Comparison of ENCODE assay signal across 17 mouse cellular contexts in the genomic region with DNA sequence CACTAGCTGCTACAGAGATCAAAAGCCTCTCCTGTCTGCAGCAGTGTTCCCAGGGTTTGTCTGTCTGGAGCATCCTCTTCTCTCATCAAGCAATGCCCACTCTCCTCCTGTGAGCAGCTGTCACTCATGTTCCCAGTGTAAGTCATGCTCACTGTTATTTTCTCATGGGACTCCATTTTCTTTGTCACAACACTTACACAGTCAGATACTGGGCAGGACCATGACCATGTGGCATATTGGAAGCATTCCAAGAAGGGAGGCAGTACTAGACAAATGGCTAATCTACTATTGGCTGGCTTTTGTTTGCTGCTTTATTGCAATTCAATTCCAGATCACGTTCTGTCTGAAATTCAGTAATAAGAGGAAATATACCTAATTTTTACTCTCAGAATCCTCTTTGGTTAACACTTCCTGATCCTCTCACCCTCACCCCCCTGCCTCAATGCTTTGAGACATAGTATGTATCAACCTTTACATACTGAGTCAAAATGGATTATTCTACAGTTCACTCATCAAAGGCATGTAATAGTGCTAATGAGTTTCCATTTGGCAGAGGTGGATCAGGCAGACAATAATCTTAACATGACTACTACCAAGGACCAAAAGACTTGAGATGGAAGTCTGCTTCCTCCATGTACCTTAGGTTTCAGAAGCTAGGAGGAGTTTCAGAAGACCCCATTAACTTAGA.
DNase-seq lines count a peak whose midpoint lies in the region; ATAC-seq and TF ChIP-seq lines count a peak whose summit lies in the region.
"Had no signal": no experiment of that assay in that cellular context is flagged by ENCODE, and none has a peak within 500 bp of the region (broad histone marks: within the 10 kb centered on the region; RNA-seq: fewer than 3 reads in every experiment).

No protein-coding gene starts in this region.

- no peak for TF ChIP-seq CTCF in hindbrain, postnatal 0 days (IDR thresholded peaks at IDR 0.05; ENCODE audit: low read depth)

- H3K36me3 ChIP-seq in forebrain, embryonic 13.5 days (ENCODE audit: poor library complexity, severe bottlenecking) = no peaks in the 10 kb centered on the region
- H3K36me3 ChIP-seq in forebrain, embryonic 11.5 days (ENCODE audit: control insufficient read depth, insufficient read depth, low read length) = no peaks in the 10 kb centered on the region
- H3K36me3 ChIP-seq in neural tube, embryonic 12.5 days = no peaks in the 10 kb centered on the region
- H3K36me3 ChIP-seq in hindbrain, postnatal 0 days (ENCODE audit: insufficient read depth, low read length) = no peaks in the 10 kb centered on the region
- no peaks in the 10 kb centered on the region for H3K36me3 ChIP-seq in neural tube, embryonic 15.5 days
- H3K36me3 ChIP-seq: liver, embryonic 15.5 days had no signal

- H3K27me3 ChIP-seq in forebrain, embryonic 13.5 days = no peaks in the 10 kb centered on the region
- H3K27me3 ChIP-seq in forebrain, embryonic 11.5 days (ENCODE audit: control insufficient read depth, insufficient read depth, low read length) = no peaks in the 10 kb centered on the region
- H3K27me3 ChIP-seq in neural tube, embryonic 12.5 days (replicated peaks) = no peaks in the 10 kb centered on the region
- no peaks in the 10 kb centered on the region for H3K27me3 ChIP-seq in hindbrain, postnatal 0 days (ENCODE audit: insufficient read depth, low read length)
- no peaks in the 10 kb centered on the region for H3K27me3 ChIP-seq in neural tube, embryonic 15.5 days (replicated peaks)
- H3K27me3 ChIP-seq: liver, embryonic 15.5 days had no signal

- H3K9me3 ChIP-seq in forebrain, embryonic 13.5 days (replicated peaks) = no peaks in the 10 kb centered on the region
- H3K9me3 ChIP-seq in forebrain, embryonic 11.5 days (ENCODE audit: control insufficient read depth, low read length) = no peaks in the 10 kb centered on the region
- no peaks in the 10 kb centered on the region for H3K9me3 ChIP-seq in neural tube, embryonic 12.5 days
- no peaks in the 10 kb centered on the region for H3K9me3 ChIP-seq in hindbrain, postnatal 0 days (ENCODE audit: low read length)
- H3K9me3 ChIP-seq in neural tube, embryonic 15.5 days (replicated peaks) = no peaks in the 10 kb centered on the region
- H3K9me3 ChIP-seq: liver, embryonic 15.5 days had no signal

- DNase-seq in forebrain, embryonic 11.5 days (ENCODE audit: low spot score) = no peak
- DNase-seq in neural tube, embryonic 10.5 days (ENCODE audit: extremely low spot score, low spot score) = no peak
- DNase-seq in hindbrain, postnatal 0 days (ENCODE audit: low spot score) = peak; percentile 63
- DNase-seq in c-Kit-positive CD71-positive TER-119-positive erythroid progenitor cells, embryonic 14.5 days (ENCODE audit: low spot score) = no peak
- DNase-seq in heart, adult 9 months (ENCODE audit: low spot score in 2 of 2) = no peak
- DNase-seq: adrenal gland, postnatal 36 days; cerebellum, adult 11 months; heart, adult 2 months; heart, postnatal 10 days; thymus, adult 2 months had no signal

- ATAC-seq in forebrain, embryonic 13.5 days = peak; percentile 95
- ATAC-seq in forebrain, embryonic 11.5 days (replicated peaks; ENCODE audit: low FRiP score) = no peak; the same call in 1 of the 2 replicates
- peak; percentile 61 for ATAC-seq in neural tube, embryonic 12.5 days (ENCODE audit: low FRiP score, low read depth)
- peak; percentile 72 for ATAC-seq in hindbrain, postnatal 0 days
- peak; percentile 28; the same call in 1 of the 2 replicates for ATAC-seq in neural tube, embryonic 15.5 days (ENCODE audit: low FRiP score)
- ATAC-seq: intestine, postnatal 0 days had no signal

- H3K27ac ChIP-seq in forebrain, embryonic 13.5 days = no peak overlapping the region; the same call in 1 of the 2 replicates
- no peak overlapping the region for H3K27ac ChIP-seq in forebrain, embryonic 11.5 days (ENCODE audit: low read depth, low read length)
- H3K27ac ChIP-seq in neural tube, embryonic 12.5 days = no peak overlapping the region
- no peak overlapping the region for H3K27ac ChIP-seq in hindbrain, postnatal 0 days
- H3K27ac ChIP-seq in neural tube, embryonic 15.5 days (replicated peaks) = no peak overlapping the region
- H3K27ac ChIP-seq: heart, adult 2 months; layer of hippocampus, adult 2 months; liver, embryonic 15.5 days had no signal

- no peak overlapping the region for H3K9ac ChIP-seq in forebrain, embryonic 13.5 days
- no peak overlapping the region for H3K9ac ChIP-seq in forebrain, embryonic 11.5 days (ENCODE audit: low read length)
- H3K9ac ChIP-seq in neural tube, embryonic 12.5 days = no peak overlapping the region
- H3K9ac ChIP-seq in hindbrain, postnatal 0 days (replicated peaks; ENCODE audit: low read length) = no peak overlapping the region
- H3K9ac ChIP-seq in neural tube, embryonic 15.5 days (replicated peaks) = no peak overlapping the region
- H3K9ac ChIP-seq: liver, embryonic 15.5 days had no signal

- H3K4me2 ChIP-seq in forebrain, embryonic 13.5 days = no peak overlapping the region
- no peak overlapping the region for H3K4me2 ChIP-seq in forebrain, embryonic 11.5 days (ENCODE audit: low read depth, low read length, severe bottlenecking)
- no peak overlapping the region for H3K4me2 ChIP-seq in neural tube, embryonic 12.5 days (replicated peaks)
- H3K4me2 ChIP-seq in hindbrain, postnatal 0 days (ENCODE audit: low read depth, low read length) = no peak overlapping the region
- no peak overlapping the region for H3K4me2 ChIP-seq in neural tube, embryonic 15.5 days
- H3K4me2 ChIP-seq: liver, embryonic 15.5 days had no signal

- WGBS in forebrain, embryonic 13.5 days = 20% methylated on average over 1 of the region's 1 CpGs
- 60% methylated on average over 1 of the region's 1 CpGs for WGBS in forebrain, embryonic 11.5 days
- WGBS in neural tube, embryonic 12.5 days = 66% methylated on average over 1 of the region's 1 CpGs
- WGBS in hindbrain, postnatal 0 days = 10% methylated on average over 1 of the region's 1 CpGs
- 28% methylated on average over 1 of the region's 1 CpGs for WGBS in neural tube, embryonic 15.5 days

- peaks cover 12% of the 10 kb centered on the region for H3K4me1 ChIP-seq in forebrain, embryonic 13.5 days
- H3K4me1 ChIP-seq in forebrain, embryonic 11.5 days (replicated peaks; ENCODE audit: control insufficient read depth, insufficient read depth, low read length) = no peaks in the 10 kb centered on the region
- no peaks in the 10 kb centered on the region for H3K4me1 ChIP-seq in neural tube, embryonic 12.5 days
- no peaks in the 10 kb centered on the region for H3K4me1 ChIP-seq in hindbrain, postnatal 0 days (ENCODE audit: insufficient read depth, low read length)
- H3K4me1 ChIP-seq in neural tube, embryonic 15.5 days = peaks cover 4% of the 10 kb centered on the region; the same call in 1 of the 2 replicates
- H3K4me1 ChIP-seq: liver, embryonic 15.5 days had no signal

- H3K4me3 ChIP-seq in forebrain, embryonic 13.5 days = no peak overlapping the region
- no peak overlapping the region for H3K4me3 ChIP-seq in forebrain, embryonic 11.5 days (ENCODE audit: low read depth, low read length)
- H3K4me3 ChIP-seq in neural tube, embryonic 12.5 days = no peak overlapping the region
- no peak overlapping the region for H3K4me3 ChIP-seq in hindbrain, postnatal 0 days (ENCODE audit: low read length)
- no peak overlapping the region for H3K4me3 ChIP-seq in neural tube, embryonic 15.5 days (replicated peaks)
- H3K4me3 ChIP-seq: heart, adult 2 months; layer of hippocampus, adult 2 months; liver, embryonic 15.5 days; myocyte had no signal
